Mouse (Mus musculus) neural tube, embryonic 15.5 days (tissue): ENCODE results near the gene P4hb. TPM values are rescaled to one million over a fixed set of nuclear protein-coding genes. Genes with fewer than 3 reads are reported as not detected.

ENCODE experiments used
- ATAC-seq: fragments of 200-750 bp; cut with Nextera tagmentation; 2 replicates; pipeline ENCODE4 v1.8.0; 2017; ENCODE audit warnings: mild to moderate bottlenecking, moderate TSS enrichment, moderate library complexity; ENCODE audit not compliant: low FRiP score
- H3K27ac ChIP-seq: fragments of 300-500 bp; sonication (generic); replicated peaks from 2 replicates; pipeline ENCODE4 v1.5.1; 2015; ENCODE audit warnings: mild to moderate bottlenecking, inconsistent platforms
- H3K27me3 ChIP-seq: fragments of 300-500 bp; sonication (generic); replicated peaks from 2 replicates; pipeline ENCODE4 v1.6.1; 2015; ENCODE audit warnings: inconsistent platforms
- H3K36me3 ChIP-seq: fragments of 300-500 bp; sonication (generic); 2 replicates; pipeline ENCODE4 v1.6.1; 2015; ENCODE audit warnings: inconsistent platforms
- H3K4me1 ChIP-seq: fragments of 300-500 bp; sonication (generic); 2 replicates; pipeline ENCODE4 v1.6.1; 2015; ENCODE audit warnings: inconsistent platforms
- H3K4me2 ChIP-seq: fragments of 300-500 bp; sonication (generic); 2 replicates; pipeline ENCODE4 v1.6.1; 2015; ENCODE audit warnings: inconsistent platforms, mild to moderate bottlenecking, moderate library complexity
- H3K4me3 ChIP-seq: fragments of 300-500 bp; sonication (generic); replicated peaks from 2 replicates; pipeline ENCODE4 v1.5.1; 2015; ENCODE audit warnings: mild to moderate bottlenecking, inconsistent platforms
- H3K9ac ChIP-seq: fragments of 300-500 bp; sonication (generic); replicated peaks from 2 replicates; pipeline ENCODE4 v1.6.1; 2015; ENCODE audit warnings: mild to moderate bottlenecking, inconsistent platforms
- H3K9me3 ChIP-seq: fragments of 300-500 bp; sonication (generic); replicated peaks from 2 replicates; pipeline ENCODE4 v1.6.1; 2016; ENCODE audit warnings: inconsistent platforms
- WGBS: fragments of 180-500 bp; shearing (Covaris S2); methylation state at CpG from one replicate; pipeline ENCODE4 v1.1.7; 2015; ENCODE audit warnings: mixed read lengths; 5-methylcytosine and 5-hydroxymethylcytosine counted together
- polyA plus RNA-seq: library from polyadenylated mRNA; unstranded; fragments of >200 nt; fragmentation: Nextera tagmentation; extraction: Ambion mirVana; gene quantifications from 2 replicates; pipeline ENCODE4 v1.2.1, GENCODE M21; 2015

Gene P4hb
- polyA plus RNA-seq, 1 experiment from 2014 or later: 282 TPM

- Histone ChIP-seq H3K27ac (peak overlapping the region; percentile 87), H3K4me3 (peak overlapping the region; percentile 94), H3K36me3 (peaks cover 11% of the 10 kb centered on the region), H3K27me3 (no peaks in the 10 kb centered on the region), H3K9ac (peak overlapping the region; percentile 98), H3K4me1 (peaks cover 43% of the 10 kb centered on the region), H3K4me2 (peak overlapping the region; percentile 92), H3K9me3 (no peaks in the 10 kb centered on the region)
- 0 out of 2 replicates have a peak, but pooled peaks have one; percentile 4 for ATAC-seq
- WGBS: 32% methylated on average over 7 of the region's 7 CpGs
Measured at GRCm38 (mm10) chr11:120548786-120549167, 24.3 kb downstream of the P4hb start.

GRCm38 (mm10) chr11:120548214-120548613 is 24.8 kb downstream of the P4hb start:
- no peak overlapping the region for H3K27ac ChIP-seq
- H3K36me3 ChIP-seq: peaks cover 17% of the 10 kb centered on the region
- peak overlapping the region; percentile 92 for H3K4me2 ChIP-seq
- ATAC-seq: no peak
- H3K9ac ChIP-seq: peak overlapping the region; percentile 98
- no peaks in the 10 kb centered on the region for H3K9me3 ChIP-seq
- peaks cover 43% of the 10 kb centered on the region for H3K4me1 ChIP-seq
- 83% methylated on average over 3 of the region's 3 CpGs for WGBS
- H3K4me3 ChIP-seq: peak overlapping the region; percentile 94
- H3K27me3 ChIP-seq: no peaks in the 10 kb centered on the region

- no peak overlapping the region for H3K27ac ChIP-seq
- 0 out of 2 replicates have a peak overlapping the region, but pooled peaks have one; percentile 98 for H3K9ac ChIP-seq
- no peak for ATAC-seq
- WGBS: 69% methylated on average over 2 of the region's 2 CpGs
- 0 out of 2 replicates have a peak overlapping the region, but pooled peaks have one; percentile 94 for H3K4me3 ChIP-seq
- peak overlapping the region; percentile 92 for H3K4me2 ChIP-seq
- H3K36me3 ChIP-seq: peaks cover 24% of the 10 kb centered on the region
- H3K4me1 ChIP-seq: peaks cover 43% of the 10 kb centered on the region
- H3K27me3 ChIP-seq: no peaks in the 10 kb centered on the region
- H3K9me3 ChIP-seq: no peaks in the 10 kb centered on the region
Measured at GRCm38 (mm10) chr11:120547469-120547868, 25.6 kb downstream of the P4hb start.

- H3K4me3 ChIP-seq: no peak overlapping the region
- no peak overlapping the region for H3K4me2 ChIP-seq
- WGBS: 92% methylated on average over 3 of the region's 3 CpGs
- no peak overlapping the region for H3K27ac ChIP-seq
- H3K9ac ChIP-seq: no peak overlapping the region
- no peaks in the 10 kb centered on the region for H3K9me3 ChIP-seq
- peaks cover 32% of the 10 kb centered on the region for H3K36me3 ChIP-seq
- H3K4me1 ChIP-seq: peaks cover 41% of the 10 kb centered on the region
- no peaks in the 10 kb centered on the region for H3K27me3 ChIP-seq
- ATAC-seq: no peak
Measured at GRCm38 (mm10) chr11:120545964-120546363, 27.1 kb downstream of the P4hb start.

- H3K4me3 ChIP-seq: no peak overlapping the region
- no peak overlapping the region for H3K27ac ChIP-seq
- H3K4me1 ChIP-seq: peaks cover 35% of the 10 kb centered on the region
- no peaks in the 10 kb centered on the region for H3K27me3 ChIP-seq
- no peak overlapping the region for H3K9ac ChIP-seq
- ATAC-seq: no peak
- no peaks in the 10 kb centered on the region for H3K9me3 ChIP-seq
- 90% methylated on average over 6 of the region's 6 CpGs for WGBS
- peaks cover 32% of the 10 kb centered on the region for H3K36me3 ChIP-seq
- H3K4me2 ChIP-seq: no peak overlapping the region
Measured at GRCm38 (mm10) chr11:120542376-120542775, 30.7 kb downstream of the P4hb start.

- Histone ChIP-seq H3K27ac (no peak overlapping the region), H3K27me3 (no peaks in the 10 kb centered on the region), H3K36me3 (peaks cover 32% of the 10 kb centered on the region), H3K9ac (no peak overlapping the region), H3K4me3 (no peak overlapping the region), H3K4me2 (no peak overlapping the region), H3K9me3 (no peaks in the 10 kb centered on the region), H3K4me1 (peaks cover 31% of the 10 kb centered on the region)
- 46% methylated on average over 4 of the region's 4 CpGs for WGBS
- ATAC-seq: no peak
Measured at GRCm38 (mm10) chr11:120541907-120542306, 31.1 kb downstream of the P4hb start.

GRCm38 (mm10) chr11:120539285-120540014 is 33.6 kb downstream of the P4hb start:
- ATAC-seq: peak; percentile 58
- no peak overlapping the region for H3K4me3 ChIP-seq
- H3K9ac ChIP-seq: 0 out of 2 replicates have a peak overlapping the region, but pooled peaks have one; percentile 3
- peak overlapping the region; percentile 38 for H3K27ac ChIP-seq
- H3K4me2 ChIP-seq: no peak overlapping the region
- peaks cover 28% of the 10 kb centered on the region for H3K36me3 ChIP-seq
- no peaks in the 10 kb centered on the region for H3K9me3 ChIP-seq
- H3K27me3 ChIP-seq: peaks cover 7% of the 10 kb centered on the region; the same call in 1 of the 2 replicates
- WGBS: 26% methylated on average over 10 of the region's 10 CpGs
- peaks cover 20% of the 10 kb centered on the region for H3K4me1 ChIP-seq

GRCm38 (mm10) chr11:120538955-120539284 is 34.1 kb downstream of the P4hb start:
- WGBS: 57% methylated on average over 8 of the region's 8 CpGs
- H3K4me1 ChIP-seq: peaks cover 20% of the 10 kb centered on the region
- H3K4me3 ChIP-seq: no peak overlapping the region
- H3K27me3 ChIP-seq: peaks cover 12% of the 10 kb centered on the region; the same call in 1 of the 2 replicates
- no peak overlapping the region for H3K9ac ChIP-seq
- no peak for ATAC-seq
- no peak overlapping the region for H3K4me2 ChIP-seq
- no peaks in the 10 kb centered on the region for H3K9me3 ChIP-seq
- H3K27ac ChIP-seq: peak overlapping the region; percentile 38
- H3K36me3 ChIP-seq: peaks cover 22% of the 10 kb centered on the region

GRCm38 (mm10) chr11:120538485-120538884 is 34.6 kb downstream of the P4hb start:
- Histone ChIP-seq H3K27me3 (peaks cover 15% of the 10 kb centered on the region), H3K9ac (no peak overlapping the region), H3K4me1 (peaks cover 20% of the 10 kb centered on the region), H3K27ac (peak overlapping the region; percentile 38; the same call in 1 of the 2 replicates), H3K4me2 (no peak overlapping the region), H3K36me3 (peaks cover 18% of the 10 kb centered on the region), H3K4me3 (no peak overlapping the region), H3K9me3 (no peaks in the 10 kb centered on the region)
- 66% methylated on average over 3 of the region's 3 CpGs for WGBS
- ATAC-seq: no peak

GRCm38 (mm10) chr11:120535804-120536203 is 37.2 kb downstream of the P4hb start:
- 84% methylated on average over 3 of the region's 3 CpGs for WGBS
- no peak for ATAC-seq
- Histone ChIP-seq H3K9me3 (no peaks in the 10 kb centered on the region), H3K4me1 (peaks cover 22% of the 10 kb centered on the region), H3K36me3 (no peaks in the 10 kb centered on the region), H3K9ac (no peak overlapping the region), H3K4me3 (no peak overlapping the region), H3K27me3 (peaks cover 42% of the 10 kb centered on the region), H3K27ac (no peak overlapping the region), H3K4me2 (no peak overlapping the region)

- no peak for ATAC-seq
- peaks cover 28% of the 10 kb centered on the region for H3K4me1 ChIP-seq
Measured at GRCm38 (mm10) chr11:120535145-120535544, 37.9 kb downstream of the P4hb start.

GRCm38 (mm10) chr11:120534093-120534492 is 39.0 kb downstream of the P4hb start:
- WGBS: 81% methylated on average over 8 of the region's 8 CpGs

More at GRCm38 (mm10) chr11:120535145-120535544, 37.9 kb downstream of the P4hb start:
- H3K36me3 ChIP-seq: no peaks in the 10 kb centered on the region
- H3K4me2 ChIP-seq: no peak overlapping the region
- WGBS: 87% methylated on average over 3 of the region's 3 CpGs
- no peak overlapping the region for H3K27ac ChIP-seq
- peaks cover 49% of the 10 kb centered on the region for H3K27me3 ChIP-seq
- H3K9ac ChIP-seq: no peak overlapping the region
- no peaks in the 10 kb centered on the region for H3K9me3 ChIP-seq
- H3K4me3 ChIP-seq: no peak overlapping the region

More at GRCm38 (mm10) chr11:120534093-120534492, 39.0 kb downstream of the P4hb start:
- no peak overlapping the region for H3K4me3 ChIP-seq
- no peak overlapping the region for H3K9ac ChIP-seq
- no peak overlapping the region for H3K27ac ChIP-seq
- no peak for ATAC-seq
- peaks cover 18% of the 10 kb centered on the region for H3K4me1 ChIP-seq
- no peak overlapping the region for H3K4me2 ChIP-seq
- peaks cover 59% of the 10 kb centered on the region for H3K27me3 ChIP-seq
- H3K36me3 ChIP-seq: no peaks in the 10 kb centered on the region
- H3K9me3 ChIP-seq: no peaks in the 10 kb centered on the region
